Mouse (Mus musculus): ENCODE data around the gene Vav3. TPM values are rescaled to one million over a fixed set of nuclear protein-coding genes. Genes with fewer than 3 reads are reported as not detected.
"Not testable (repeated sequence)": the region's sequence is repeated elsewhere in the genome, so short reads cannot be mapped to it uniquely, and the experiment has no call there.

Vav3 gene
- polyA plus RNA-seq, 1 experiment: 1.7 TPM

GRCm38 (mm10) chr3:109431285-109431684 is 90.8 kb downstream of the Vav3 start:
- H3K36me3 ChIP-seq (ENCODE audit: control insufficient read depth, insufficient read depth, low read length): no peaks in the 10 kb centered on the region
- WGBS: 88% methylated on average over 1 of the region's 1 CpGs
- no peak overlapping the region for H3K4me3 ChIP-seq (ENCODE audit: extremely low read depth, insufficient read depth, insufficient read length)
- TF ChIP-seq POLR2A (IDR thresholded peaks at IDR 0.05; ENCODE audit: low read depth, low read length) (no peak), CTCF (IDR thresholded peaks at IDR 0.05; ENCODE audit: extremely low read depth, insufficient read depth, insufficient read length, insufficient replicate concordance) (no peak)
- no peak for DNase-seq (ENCODE audit: low read depth in 1 of 2, low spot score in 2 of 2)
- H3K27me3 ChIP-seq (ENCODE audit: control insufficient read depth, insufficient read depth, low read length): no peaks in the 10 kb centered on the region
- H3K4me1 ChIP-seq (ENCODE audit: control insufficient read depth, insufficient read depth, insufficient read length): no peaks in the 10 kb centered on the region; the same call in 1 of the 2 replicates
- H3K27ac ChIP-seq (ENCODE audit: insufficient read depth, low read length): no peak overlapping the region

DNA sequence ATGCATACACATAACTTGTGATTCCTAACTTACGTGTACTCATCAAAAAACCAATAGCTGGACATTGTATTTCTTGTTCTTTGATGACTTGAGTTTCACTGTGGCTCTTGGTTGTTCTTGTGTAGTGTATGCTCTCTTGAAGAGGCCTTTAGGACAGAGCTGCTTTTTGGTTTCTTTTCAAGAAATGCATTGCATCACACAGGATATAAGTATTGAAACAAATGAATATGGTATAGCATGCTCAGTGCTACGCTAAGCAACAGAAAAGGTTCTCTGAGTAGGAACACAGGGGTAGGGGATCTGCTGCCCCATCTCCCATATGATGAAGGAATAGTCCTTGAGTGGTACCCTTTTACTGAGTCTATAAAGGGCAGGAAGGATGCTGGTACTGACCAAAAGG is 98.1 kb downstream of the Vav3 start:
- no peak overlapping the region for H3K27ac ChIP-seq (ENCODE audit: insufficient read depth, low read length)
- no peaks in the 10 kb centered on the region for H3K36me3 ChIP-seq (ENCODE audit: control insufficient read depth, insufficient read depth, low read length)
- TF ChIP-seq CTCF (IDR thresholded peaks at IDR 0.05; ENCODE audit: extremely low read depth, insufficient read depth, insufficient read length, insufficient replicate concordance): no peak
- TF ChIP-seq POLR2A (IDR thresholded peaks at IDR 0.05; ENCODE audit: low read depth, low read length): no peak
- WGBS: 81% methylated on average over 2 of the region's 2 CpGs
- H3K4me3 ChIP-seq (ENCODE audit: extremely low read depth, insufficient read depth, insufficient read length): no peak overlapping the region
- H3K4me1 ChIP-seq (ENCODE audit: control insufficient read depth, insufficient read depth, insufficient read length): peaks cover 4% of the 10 kb centered on the region; the same call in 1 of the 2 replicates
- H3K27me3 ChIP-seq (ENCODE audit: control insufficient read depth, insufficient read depth, low read length): no peaks in the 10 kb centered on the region
- DNase-seq (ENCODE audit: low read depth in 1 of 2, low spot score in 2 of 2): no peak

DNA sequence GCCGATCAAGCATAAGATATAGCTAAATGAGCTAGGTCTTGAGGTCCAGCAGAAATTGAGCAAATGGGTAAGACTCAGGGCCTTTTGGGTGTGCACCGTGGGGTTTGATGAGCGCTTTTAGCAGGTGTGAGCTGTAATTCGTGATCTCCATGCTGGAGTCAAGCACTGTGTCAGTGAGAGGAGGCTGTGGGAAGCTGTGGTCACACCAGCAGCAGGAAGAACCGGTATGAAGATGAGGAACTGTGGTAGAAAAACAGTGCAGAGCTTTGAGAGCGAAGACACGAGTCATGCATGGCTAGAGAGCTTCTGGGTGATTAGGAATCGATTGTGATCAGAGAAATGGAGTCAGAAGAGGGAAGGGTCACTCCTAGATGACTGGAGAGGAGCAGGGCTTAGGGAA is 98.8 kb downstream of the Vav3 start:
- Histone ChIP-seq H3K27me3 (ENCODE audit: control insufficient read depth, insufficient read depth, low read length) (no peaks in the 10 kb centered on the region), H3K4me3 (ENCODE audit: extremely low read depth, insufficient read depth, insufficient read length) (no peak overlapping the region), H3K4me1 (ENCODE audit: control insufficient read depth, insufficient read depth, insufficient read length) (peaks cover 4% of the 10 kb centered on the region; the same call in 1 of the 2 replicates), H3K27ac (ENCODE audit: insufficient read depth, low read length) (no peak overlapping the region), H3K36me3 (ENCODE audit: control insufficient read depth, insufficient read depth, low read length) (no peaks in the 10 kb centered on the region)
- 25% methylated on average over 8 of the region's 8 CpGs for WGBS
- no peak for DNase-seq (ENCODE audit: low read depth in 1 of 2, low spot score in 2 of 2)
- TF ChIP-seq CTCF (IDR thresholded peaks at IDR 0.05; ENCODE audit: extremely low read depth, insufficient read depth, insufficient read length, insufficient replicate concordance) (no peak), POLR2A (IDR thresholded peaks at IDR 0.05; ENCODE audit: low read depth, low read length) (no peak)

DNA sequence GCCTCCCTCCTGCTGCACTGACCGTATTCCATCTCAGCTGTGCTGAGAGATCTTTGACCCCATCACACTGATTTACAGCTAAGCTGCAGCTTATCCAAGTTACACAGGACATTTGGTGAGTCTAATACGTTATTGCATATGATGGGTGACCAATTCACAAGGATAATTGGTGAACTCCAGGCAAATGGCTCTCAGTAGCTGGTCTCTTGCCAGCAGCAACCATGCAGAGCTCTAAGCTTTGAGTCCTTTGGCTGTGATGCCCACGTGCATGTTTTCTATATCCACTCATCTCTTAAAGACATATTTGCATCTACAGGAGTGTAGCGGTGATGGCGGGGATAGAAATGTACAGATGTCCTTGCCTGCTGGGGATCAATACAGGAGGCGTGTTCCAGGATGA is 99.5 kb downstream of the Vav3 start:
- H3K4me1 ChIP-seq (ENCODE audit: control insufficient read depth, insufficient read depth, insufficient read length): peaks cover 4% of the 10 kb centered on the region; the same call in 1 of the 2 replicates
- DNase-seq (ENCODE audit: low read depth in 1 of 2, low spot score in 2 of 2): no peak
- no peak overlapping the region for H3K4me3 ChIP-seq (ENCODE audit: extremely low read depth, insufficient read depth, insufficient read length)
- H3K27ac ChIP-seq (ENCODE audit: insufficient read depth, low read length): no peak overlapping the region
- WGBS: 89% methylated on average over 6 of the region's 6 CpGs
- H3K36me3 ChIP-seq (ENCODE audit: control insufficient read depth, insufficient read depth, low read length): no peaks in the 10 kb centered on the region
- no peak for TF ChIP-seq CTCF (IDR thresholded peaks at IDR 0.05; ENCODE audit: extremely low read depth, insufficient read depth, insufficient read length, insufficient replicate concordance)
- no peak for TF ChIP-seq POLR2A (IDR thresholded peaks at IDR 0.05; ENCODE audit: low read depth, low read length)
- no peaks in the 10 kb centered on the region for H3K27me3 ChIP-seq (ENCODE audit: control insufficient read depth, insufficient read depth, low read length)

DNA sequence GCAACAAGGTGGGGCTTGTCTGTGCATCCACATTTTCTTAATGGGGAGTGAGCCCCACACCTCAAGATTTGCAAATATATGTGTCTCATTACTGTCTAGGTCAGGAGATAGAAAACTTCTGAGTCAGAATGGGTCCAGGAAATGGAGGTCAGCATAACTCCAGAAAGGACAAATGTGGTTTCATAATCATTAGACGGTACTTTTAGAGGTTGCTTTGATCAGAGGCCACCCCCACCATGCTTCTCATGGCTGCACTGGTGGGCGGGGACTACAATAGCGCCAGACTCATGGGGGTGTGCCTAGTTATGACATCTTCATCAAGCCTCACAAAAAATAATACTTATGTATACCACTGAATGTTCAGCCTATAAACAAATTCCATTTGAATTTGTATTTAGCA is 103.6 kb downstream of the Vav3 start:
- Histone ChIP-seq H3K36me3 (ENCODE audit: control insufficient read depth, insufficient read depth, low read length) (no peaks in the 10 kb centered on the region), H3K4me3 (ENCODE audit: extremely low read depth, insufficient read depth, insufficient read length) (no peak overlapping the region), H3K27me3 (ENCODE audit: control insufficient read depth, insufficient read depth, low read length) (no peaks in the 10 kb centered on the region), H3K4me1 (ENCODE audit: control insufficient read depth, insufficient read depth, insufficient read length) (peaks cover 6% of the 10 kb centered on the region), H3K27ac (ENCODE audit: insufficient read depth, low read length) (no peak overlapping the region)
- no peak for DNase-seq (ENCODE audit: low read depth in 1 of 2, low spot score in 2 of 2)
- WGBS: 66% methylated on average over 3 of the region's 3 CpGs
- TF ChIP-seq CTCF (IDR thresholded peaks at IDR 0.05; ENCODE audit: extremely low read depth, insufficient read depth, insufficient read length, insufficient replicate concordance) (no peak), POLR2A (IDR thresholded peaks at IDR 0.05; ENCODE audit: low read depth, low read length) (no peak)

GRCm38 (mm10) chr3:109446903-109447302 is 106.5 kb downstream of the Vav3 start:
- no peak for DNase-seq (ENCODE audit: low read depth in 1 of 2, low spot score in 2 of 2)
- Histone ChIP-seq H3K27me3 (ENCODE audit: control insufficient read depth, insufficient read depth, low read length) (no peaks in the 10 kb centered on the region), H3K36me3 (ENCODE audit: control insufficient read depth, insufficient read depth, low read length) (no peaks in the 10 kb centered on the region), H3K4me1 (ENCODE audit: control insufficient read depth, insufficient read depth, insufficient read length) (peaks cover 7% of the 10 kb centered on the region), H3K27ac (ENCODE audit: insufficient read depth, low read length) (no peak overlapping the region), H3K4me3 (ENCODE audit: extremely low read depth, insufficient read depth, insufficient read length) (no peak overlapping the region)
- 69% methylated on average over 4 of the region's 4 CpGs for WGBS
- TF ChIP-seq POLR2A (IDR thresholded peaks at IDR 0.05; ENCODE audit: low read depth, low read length) (no peak), CTCF (IDR thresholded peaks at IDR 0.05; ENCODE audit: extremely low read depth, insufficient read depth, insufficient read length, insufficient replicate concordance) (no peak)

- not testable (repeated sequence) for H3K4me1 ChIP-seq (ENCODE audit: control insufficient read depth, insufficient read depth, insufficient read length); H3K27ac ChIP-seq (ENCODE audit: insufficient read depth, low read length); DNase-seq (ENCODE audit: low read depth in 1 of 2, low spot score in 2 of 2); H3K36me3 ChIP-seq (ENCODE audit: control insufficient read depth, insufficient read depth, low read length); H3K4me3 ChIP-seq (ENCODE audit: extremely low read depth, insufficient read depth, insufficient read length); H3K27me3 ChIP-seq (ENCODE audit: control insufficient read depth, insufficient read depth, low read length)
- 44% methylated on average over 5 of the region's 5 CpGs for WGBS
These were observed 107.8 kb downstream of the Vav3 start for GRCm38 (mm10) chr3:109448249-109448648.
